Mouse (Mus musculus) monocyte, adult 2 months (primary cell): ENCODE measurements around the gene Hapln1.

Source experiments
- DNase-seq, 2 experiments: peaks; one replicate each; pipeline ENCODE4 v3.0.0; 2022; ENCODE audit warnings: low spot score in 2 of 2, low read depth in 1 of 2

Hapln1 gene

DNA sequence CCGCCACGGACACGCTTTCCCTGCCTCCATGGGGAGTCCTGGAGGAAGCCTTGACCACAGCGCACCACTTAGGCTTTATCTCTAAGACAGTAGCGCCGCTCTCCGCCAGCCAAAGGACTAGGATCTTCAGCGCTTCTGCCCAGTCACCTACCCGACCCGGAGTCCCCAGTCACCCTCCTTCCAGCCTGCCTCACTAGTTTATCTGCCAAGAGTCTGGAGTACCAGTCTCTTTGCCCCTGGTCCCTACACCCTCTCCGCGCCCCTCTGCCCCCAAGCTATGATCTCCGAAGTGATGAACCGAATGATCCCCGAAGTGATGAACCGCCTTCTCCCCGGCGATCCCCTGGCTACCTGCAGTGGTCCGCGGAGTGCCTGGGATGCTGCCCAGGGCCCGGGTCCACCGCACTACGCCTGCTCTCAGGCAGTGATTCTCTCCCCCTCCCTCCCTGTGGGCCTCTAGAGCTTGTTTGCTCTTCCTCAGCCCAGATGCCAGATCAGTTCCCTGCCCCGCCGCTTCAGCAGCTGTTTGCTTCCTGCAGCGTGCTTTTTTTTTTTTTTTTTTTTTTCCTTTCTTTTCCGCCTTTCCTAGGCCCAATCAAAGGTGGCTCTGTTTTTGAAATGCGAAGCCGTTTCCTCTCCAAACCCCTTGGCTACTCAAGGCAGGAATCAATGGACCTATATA, at the start of gene Hapln1:
TSS of gene Hapln1 (plus strand) at position 592 of the 682 bp plus-strand sequence.
- DNase-seq = no peak

DNA sequence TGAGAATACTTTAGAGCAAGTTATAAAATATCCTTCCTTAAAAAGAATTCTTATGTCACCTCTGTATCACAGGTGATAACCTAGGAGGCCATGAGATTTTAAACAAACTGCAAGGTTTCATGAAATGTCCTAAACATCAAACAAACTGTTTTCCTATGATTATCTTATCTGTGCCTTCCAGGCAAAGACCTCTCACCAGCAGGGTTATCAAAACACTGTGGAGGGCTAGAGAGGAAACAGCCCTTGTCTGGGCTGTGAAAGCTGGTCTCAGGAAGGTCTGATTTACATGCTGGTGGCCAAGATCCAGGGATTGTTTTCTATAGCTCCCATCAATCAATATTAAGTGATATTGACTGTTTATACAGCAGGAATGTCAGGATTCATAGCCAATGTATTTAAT, 46.4 kb upstream of the Hapln1 start:
- no peak for DNase-seq

DNA sequence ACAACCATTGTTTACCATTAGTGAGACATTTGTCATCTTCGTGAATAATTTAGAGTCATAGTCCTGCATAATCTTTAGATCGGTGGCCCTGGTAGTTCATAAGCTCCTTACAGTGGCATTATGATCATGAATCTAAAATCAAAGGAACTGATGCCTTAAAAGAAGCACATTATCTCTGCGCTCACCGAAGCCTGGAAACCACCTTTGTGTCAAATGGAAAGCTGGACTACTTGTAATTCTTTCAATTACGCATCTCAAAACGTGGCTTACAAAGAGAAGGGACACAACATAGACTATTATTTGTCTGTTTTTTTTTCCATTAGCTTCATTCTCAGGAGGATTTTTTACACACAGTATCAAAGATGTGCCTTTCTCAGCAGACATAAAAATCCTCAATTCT, 45.9 kb upstream of the Hapln1 start:
- no peak for DNase-seq

DNA sequence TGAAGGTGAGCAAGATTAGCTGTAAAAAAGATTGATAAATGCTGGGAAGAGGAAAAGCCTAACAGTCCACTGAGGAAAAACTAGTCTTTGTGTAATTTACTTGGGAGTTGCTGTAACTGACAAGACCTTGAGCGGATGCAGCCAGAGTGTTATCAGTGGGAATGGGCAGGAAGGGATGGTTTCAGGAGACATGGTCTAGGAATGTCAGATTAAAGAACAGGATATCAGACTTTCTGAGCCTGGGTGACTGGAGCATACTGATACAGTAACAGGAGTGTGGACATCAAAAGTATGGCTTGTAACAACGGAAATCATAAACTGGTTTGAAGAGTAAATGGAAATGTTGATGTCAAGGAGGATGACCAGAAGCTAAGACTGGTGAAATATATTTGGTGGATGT, 43.0 kb upstream of the Hapln1 start:
- no peak for DNase-seq

DNA sequence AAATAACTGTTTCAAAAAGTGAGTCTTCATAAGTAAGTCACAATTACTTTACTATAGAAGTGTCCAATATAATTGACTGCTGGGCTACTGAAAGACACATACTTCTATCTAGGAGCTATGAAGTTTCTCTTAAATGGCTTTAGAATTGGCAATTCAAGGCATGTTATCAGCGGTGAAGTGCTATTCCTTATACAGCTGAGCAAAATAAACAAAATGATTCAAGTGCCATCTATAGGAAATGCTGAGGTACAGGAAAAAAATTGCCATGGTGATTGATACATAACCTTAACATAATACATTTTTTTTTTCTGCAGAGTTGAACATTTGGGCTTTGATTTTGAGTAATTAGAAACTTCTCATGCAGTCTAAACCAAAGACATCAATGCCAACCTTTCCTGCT, 40.2 kb upstream of the Hapln1 start:
- no peak for DNase-seq

DNA sequence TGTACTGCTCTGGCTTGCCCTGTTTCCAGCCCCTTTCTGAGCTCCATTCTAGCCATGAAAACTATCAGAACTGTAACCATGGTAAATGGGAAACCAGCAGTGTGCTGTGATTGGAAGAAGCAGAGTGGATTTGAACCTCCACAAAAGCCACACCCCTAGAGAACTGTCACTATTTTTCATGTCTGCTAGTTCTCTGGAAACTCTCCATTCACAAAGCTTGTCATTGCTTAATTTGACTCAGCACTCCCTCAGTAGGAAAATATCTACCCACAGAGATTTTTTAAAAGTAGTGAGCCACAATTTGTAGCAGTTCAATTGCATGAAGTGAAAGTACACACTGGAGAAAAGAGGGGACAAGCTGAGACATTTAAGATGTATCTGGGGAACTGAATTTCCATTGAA, 18.1 kb upstream of the Hapln1 start:
- DNase-seq = no peak

DNA sequence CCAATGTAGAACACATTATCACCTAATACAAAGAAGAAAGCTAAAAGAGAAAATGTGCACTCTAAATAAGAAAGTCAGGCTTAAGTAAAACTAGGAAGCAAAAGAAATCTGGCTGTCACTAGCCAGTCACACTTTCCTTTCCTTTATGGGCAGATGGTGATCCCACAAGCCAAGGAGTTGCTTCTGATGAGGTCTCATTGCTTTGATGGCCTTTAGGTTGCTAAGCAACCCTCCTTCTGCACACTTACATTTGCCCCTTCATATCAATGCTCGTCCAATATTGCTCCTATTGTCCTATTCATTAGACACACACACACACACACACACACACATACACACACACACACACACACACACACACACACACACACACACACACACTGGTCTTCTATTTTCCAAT, 10.9 kb upstream of the Hapln1 start:
- no peak for DNase-seq

DNA sequence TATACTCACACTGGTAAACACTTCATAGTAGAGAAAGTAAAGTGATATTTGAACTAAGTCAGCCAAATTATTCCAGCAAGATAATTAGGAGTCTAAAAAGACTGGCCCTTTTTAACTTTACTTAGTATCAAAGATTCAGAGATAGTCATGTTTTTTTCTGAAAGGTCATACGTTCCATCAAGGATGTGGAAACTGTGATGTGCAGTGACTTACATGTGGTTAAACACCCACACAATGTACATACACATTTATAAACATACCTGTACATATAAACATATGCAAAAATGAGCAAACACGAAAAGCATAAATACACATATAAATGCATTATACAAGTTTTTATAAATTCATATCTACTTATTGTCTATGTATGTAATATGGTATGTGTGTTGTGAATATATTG, 9.2 kb upstream of the Hapln1 start:
- no peak for DNase-seq

DNA sequence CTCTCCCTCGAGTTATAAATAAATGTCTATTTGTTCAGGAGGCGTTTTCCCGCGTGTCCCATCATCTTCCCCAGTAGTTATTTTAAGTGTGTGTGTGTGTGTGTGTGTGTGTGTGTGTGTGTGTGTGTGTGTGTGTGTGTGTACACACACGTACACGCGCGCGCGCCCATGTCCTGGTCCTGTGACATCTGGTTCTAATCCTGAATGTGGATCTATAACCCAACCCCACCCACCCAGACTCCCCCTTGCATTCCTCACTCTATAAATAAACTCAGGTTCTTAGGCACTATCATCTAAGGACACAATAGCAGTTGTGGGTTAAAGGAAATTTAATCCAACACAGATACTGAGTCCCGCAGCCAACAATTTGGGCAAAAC, 280 bp downstream of the Hapln1 start:
- DNase-seq = no peak

DNA sequence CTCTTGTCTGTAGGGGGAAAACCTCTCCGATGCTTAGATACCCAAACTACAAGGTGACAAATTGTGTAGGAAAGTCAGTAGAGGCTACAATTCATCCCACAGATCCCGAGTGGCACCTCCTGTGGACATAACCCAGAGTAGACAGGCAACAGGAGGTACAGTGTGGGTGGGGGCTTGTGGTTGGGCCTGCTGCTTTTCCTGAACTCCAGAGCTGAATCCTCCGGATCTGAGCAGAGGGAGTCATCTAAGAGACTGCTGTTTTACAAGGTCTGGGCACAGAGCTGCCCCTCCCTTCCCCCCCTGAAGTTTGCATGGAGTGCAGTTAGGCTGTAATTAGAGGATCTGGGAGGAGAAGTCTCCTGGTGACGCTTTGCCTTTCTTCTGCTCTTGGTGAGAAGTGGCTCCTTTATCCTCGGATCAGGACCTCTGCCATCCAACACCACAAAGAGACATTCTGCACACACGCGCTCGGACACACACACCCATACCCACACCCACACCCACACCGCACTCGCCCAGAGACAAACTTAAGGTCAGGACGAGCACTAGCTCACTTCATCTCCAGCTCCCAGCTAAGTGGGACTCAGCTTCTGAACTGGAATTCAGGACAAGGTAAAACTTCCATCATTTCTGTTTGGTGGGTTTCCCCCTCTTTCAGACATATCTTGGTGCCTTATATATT, 846 bp downstream of the Hapln1 start:
- DNase-seq = no peak

DNA sequence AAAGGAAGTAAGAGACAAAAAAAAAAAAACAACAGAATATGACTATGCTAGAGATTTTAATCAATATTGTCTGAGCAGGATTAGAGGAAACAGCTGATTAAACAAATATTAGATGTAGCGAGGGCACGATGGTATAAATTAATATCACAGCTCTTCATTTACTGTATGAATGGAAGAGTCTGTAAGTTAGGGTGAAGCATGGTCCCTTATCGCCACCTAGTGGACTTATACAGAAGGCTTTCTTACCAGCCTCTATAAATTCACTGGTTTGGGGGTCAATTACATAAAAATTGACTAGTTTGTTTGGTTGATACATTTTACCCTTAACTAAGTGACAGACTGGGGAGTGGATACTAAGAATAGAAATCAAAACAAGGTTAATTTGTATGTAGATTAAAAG, 3.4 kb downstream of the Hapln1 start:
- DNase-seq = no peak

DNA sequence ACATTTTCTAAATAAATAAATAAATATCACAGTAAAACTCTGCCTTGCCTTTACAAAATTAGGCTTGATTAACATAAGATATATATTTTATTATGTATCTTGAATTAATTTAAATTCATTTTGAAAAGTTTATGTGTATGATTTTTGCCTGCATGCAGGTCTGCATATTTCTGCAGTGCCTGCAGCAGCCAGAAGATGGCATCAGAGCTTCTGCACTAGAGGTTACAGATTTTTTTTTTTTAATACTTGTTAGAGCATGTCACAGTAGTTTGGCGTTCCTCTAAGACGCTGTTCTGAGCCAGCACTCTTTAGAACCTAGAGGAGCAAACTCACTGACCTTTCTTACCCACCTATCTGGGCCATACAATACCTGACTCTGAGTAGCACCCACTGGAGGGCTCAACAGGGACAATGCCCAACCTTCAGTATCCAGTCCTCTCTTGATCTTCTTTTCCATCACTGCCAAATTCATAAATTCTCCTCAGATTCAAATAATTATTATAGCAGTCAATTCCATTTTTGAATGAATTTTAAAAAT, 8.7 kb downstream of the Hapln1 start:
- no peak for DNase-seq

DNA sequence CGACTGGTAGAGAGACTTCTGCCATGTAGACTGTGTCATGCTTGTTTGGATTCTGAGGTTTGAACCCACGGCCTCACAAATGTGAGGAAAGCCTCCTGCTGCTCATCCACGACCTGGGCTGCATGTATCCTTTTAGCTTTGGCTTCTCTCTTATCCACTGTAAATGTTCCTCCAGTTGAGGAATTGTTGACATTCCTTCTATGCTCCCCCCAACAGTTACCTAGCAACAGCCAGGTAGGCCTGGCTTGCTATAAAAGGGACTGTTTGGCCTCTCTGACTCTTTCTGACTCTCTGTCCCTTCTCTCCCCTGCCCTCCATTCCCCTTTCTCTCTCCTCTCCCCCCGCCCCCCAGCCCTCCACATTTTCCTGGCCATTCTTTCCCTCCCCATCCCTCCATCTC, 9.9 kb downstream of the Hapln1 start:
- no peak for DNase-seq

DNA sequence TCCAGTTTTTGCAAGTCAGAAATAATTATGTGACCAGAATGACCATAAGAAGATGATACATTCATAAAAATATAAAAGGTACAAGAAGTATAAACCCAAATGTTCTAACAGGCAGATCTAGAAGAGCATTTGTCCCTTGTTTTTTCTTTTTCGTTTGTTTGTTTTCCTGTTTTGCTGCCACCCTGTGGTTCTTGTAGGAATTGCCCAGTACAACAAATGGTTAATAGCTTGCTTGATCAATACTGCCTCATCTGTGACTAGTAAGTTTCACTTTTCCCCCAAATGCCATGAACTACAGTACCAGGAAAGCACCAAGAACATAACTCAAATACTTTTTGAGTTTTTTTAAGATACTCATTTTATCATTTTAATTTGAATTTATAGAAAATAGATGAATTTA, 11.9 kb downstream of the Hapln1 start:
- DNase-seq = no peak

DNA sequence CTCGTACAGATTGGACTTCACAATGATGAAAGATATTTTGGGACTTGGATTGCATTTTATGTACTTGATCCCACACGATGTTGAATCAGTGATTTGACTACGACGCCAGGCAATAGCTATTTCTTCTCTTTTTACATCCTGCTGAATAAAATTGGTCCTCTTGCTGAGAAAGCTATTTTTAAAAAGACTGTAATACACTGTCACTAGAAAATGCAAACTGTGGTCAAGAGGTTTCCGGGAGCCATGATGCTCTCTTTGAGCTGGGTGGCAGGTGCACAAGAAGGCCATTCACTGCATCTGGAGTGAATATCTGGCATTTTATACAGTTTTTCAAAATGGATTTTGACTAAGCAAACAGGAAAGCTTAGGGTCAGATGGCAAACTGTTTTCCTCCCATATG, 24.9 kb downstream of the Hapln1 start:
- DNase-seq = no peak

DNA sequence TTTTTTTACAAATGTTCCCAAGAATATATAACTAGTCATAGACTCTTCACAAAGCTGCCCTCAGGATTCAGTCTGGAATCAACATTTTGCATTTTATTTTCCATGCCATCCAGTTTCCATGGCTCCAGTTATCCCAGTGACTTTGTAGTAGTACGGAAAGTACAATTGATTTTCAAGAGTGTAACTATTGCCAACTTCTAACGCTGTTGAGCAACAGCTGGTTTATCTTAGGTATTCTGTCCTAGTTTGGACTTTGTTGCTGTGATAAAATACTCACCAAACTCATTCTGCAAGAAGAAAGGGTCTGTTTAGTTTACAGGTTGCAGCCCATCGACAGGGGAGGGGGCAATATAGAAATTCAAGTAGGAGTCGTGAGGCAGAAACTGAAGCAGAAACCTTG, 26.7 kb downstream of the Hapln1 start:
- DNase-seq = no peak

DNA sequence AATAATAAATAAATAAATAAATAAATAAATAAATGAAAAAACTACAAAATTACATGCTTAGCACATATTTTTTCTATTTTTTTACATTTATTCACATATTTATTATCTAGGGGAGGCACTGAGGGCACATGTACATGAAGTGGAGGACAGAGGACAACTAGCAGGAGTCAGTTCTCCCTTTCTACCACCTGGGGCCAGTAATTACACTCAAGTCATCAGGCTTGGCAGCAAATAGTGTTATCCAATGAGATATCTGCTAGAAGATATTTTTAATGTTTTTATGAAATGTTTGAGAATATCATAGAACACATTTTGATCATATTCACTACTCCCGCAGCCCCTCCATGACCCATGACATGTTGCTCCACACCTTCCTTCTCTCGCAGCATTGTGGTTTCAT, 39.5 kb downstream of the Hapln1 start:
- DNase-seq = no peak

DNA sequence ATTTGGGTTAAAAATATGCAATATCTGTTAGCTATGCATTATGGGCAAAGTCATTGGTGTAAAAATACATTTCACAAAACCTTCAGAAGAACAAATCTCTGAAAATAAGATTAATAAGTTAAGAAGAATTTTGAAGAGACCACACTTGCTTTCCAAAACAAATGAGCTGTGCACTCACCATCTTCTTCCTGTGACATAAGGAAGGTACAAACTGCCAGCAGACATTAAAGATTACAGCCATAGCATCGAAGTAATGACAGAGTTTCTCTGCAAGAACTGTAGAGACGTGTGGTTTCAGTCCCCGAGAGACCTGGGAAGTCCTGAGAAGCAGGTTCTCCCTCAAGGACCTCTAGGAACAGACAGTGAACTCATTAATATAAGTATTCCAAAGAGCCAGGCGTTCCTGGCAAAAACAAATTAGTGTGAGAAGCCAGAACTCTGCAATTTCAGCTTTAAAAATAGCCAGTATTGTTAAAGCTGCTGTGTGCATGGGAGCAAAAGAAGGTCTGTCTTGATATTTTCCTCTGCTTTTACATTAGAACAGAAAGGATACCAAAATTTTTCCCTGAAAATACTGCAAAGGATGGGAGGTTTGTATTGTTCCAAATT, 43.6 kb downstream of the Hapln1 start:
- no peak for DNase-seq

DNA sequence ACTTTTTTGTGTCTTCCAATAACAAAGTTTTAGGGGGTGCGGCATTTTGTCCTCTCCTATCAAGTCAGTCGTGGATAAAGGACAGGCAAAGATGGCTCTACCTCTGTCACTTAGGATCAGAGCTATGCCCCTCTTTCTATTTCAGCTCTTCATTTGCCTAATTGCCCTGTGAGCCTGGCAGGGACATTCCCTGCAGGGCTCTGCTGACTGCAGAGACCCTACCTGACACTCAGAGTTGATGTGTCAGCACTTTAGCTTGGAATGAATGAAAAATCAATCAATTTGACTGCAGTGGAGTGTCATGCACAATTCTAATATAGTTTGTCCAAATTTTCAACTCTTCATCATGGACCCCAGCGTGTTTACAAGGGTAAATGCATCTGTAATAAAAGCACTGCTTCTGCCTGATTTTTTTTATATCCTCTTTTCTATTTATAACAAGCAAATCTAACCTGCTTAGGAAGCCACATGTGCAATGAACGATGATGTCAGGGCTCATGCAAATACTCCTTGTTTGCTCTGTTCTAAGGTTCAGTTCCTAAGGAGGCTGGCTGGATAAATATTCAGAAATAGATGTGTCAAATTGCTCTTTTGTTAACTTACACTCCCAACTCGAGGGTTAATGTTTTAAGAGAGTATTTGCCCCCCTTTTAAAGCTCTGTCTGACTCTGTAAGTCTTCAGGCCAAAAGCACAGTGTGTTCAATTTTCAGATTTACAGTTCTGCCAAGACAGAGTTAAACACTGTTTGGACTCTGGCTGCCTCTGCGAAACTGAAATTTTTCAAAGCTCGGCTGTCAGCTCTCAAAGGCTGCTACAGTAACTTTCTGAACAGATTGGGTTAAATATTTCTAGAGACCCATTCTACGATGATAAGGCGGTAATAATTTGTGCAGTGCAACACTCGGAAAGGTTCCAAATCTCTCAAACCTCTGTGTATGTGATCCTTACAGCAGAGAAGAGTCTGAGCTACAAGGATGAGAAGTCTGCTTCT, 44.4 kb downstream of the Hapln1 start:
- no peak for DNase-seq

DNA sequence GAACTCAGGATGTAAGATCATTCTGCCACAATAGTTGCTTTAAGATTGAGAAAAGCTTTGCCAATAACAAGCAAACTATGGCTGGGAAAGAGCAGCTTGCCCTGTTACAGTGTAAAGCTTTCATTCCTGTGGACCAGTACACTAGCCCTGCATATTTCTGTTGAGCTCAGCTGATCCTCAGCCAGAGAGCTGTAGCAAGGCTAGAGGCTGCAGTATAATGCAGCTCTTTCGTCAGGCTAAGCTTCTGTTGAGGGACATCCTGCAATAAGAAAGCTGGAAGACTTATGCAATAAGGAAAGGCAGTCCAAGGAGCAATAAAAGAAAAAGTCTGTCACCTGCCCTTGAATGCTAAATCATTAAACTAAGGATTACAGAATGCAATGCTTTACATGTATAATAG, 45.5 kb downstream of the Hapln1 start:
- no peak for DNase-seq

DNA sequence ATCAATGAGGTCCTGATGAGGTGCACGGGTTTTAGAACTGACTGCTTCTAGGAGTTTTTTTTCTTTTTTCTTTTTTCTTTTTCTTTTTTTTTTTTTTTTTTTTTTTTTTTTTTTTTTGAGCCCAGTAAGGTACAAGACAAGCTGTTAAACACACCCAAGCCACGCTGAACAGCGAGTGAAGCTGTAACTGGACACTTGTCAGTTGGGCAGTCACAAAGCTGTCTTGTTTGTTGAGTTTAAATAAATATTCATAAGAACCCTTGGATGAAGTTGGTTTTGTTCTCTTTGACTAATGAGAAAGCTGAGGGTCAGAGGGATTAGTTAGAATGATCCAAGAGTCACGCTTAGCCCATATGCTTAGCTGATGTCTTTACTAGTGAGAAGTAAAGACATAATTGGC, 55.5 kb downstream of the Hapln1 start:
- no peak for DNase-seq
